Mouse (Mus musculus) heart, embryonic 15.5 days (tissue): ENCODE results near the gene Efr3b. TPM values are rescaled to one million over a fixed set of nuclear protein-coding genes. Genes with fewer than 3 reads are reported as not detected.
"Not testable (repeated sequence)": the region's sequence is repeated elsewhere in the genome, so short reads cannot be mapped to it uniquely, and the experiment has no call there.

Experiments used
- ATAC-seq: fragments of 200-750 bp; cut with Nextera tagmentation; replicated peaks from 2 replicates; pipeline ENCODE4 v1.8.0; 2017; ENCODE audit warnings: low read depth, moderate TSS enrichment; ENCODE audit not compliant: insufficient number of reproducible peaks, insufficient read depth, low FRiP score
- H3K27ac ChIP-seq: fragments of 300-500 bp; sonication (generic); 2 replicates; pipeline ENCODE4 v1.5.1; 2015; ENCODE audit warnings: mild to moderate bottlenecking, inconsistent platforms
- H3K27me3 ChIP-seq: fragments of 300-500 bp; sonication (generic); 2 replicates; pipeline ENCODE4 v1.6.1; 2015; ENCODE audit warnings: inconsistent platforms
- H3K36me3 ChIP-seq: fragments of 300-500 bp; sonication (generic); 2 replicates; pipeline ENCODE4 v1.6.1; 2015; ENCODE audit warnings: mild to moderate bottlenecking, inconsistent platforms
- H3K4me1 ChIP-seq: fragments of 300-500 bp; sonication (generic); replicated peaks from 2 replicates; pipeline ENCODE4 v1.6.1; 2015; ENCODE audit warnings: inconsistent platforms
- H3K4me2 ChIP-seq: fragments of 300-500 bp; sonication (generic); 2 replicates; pipeline ENCODE4 v1.6.1; 2015; ENCODE audit warnings: inconsistent platforms, mild to moderate bottlenecking, moderate library complexity
- H3K4me3 ChIP-seq: fragments of 300-500 bp; sonication (generic); 2 replicates; pipeline ENCODE4 v1.5.1; 2015; ENCODE audit warnings: mild to moderate bottlenecking, inconsistent platforms
- H3K9ac ChIP-seq: fragments of 300-500 bp; sonication (generic); 2 replicates; pipeline ENCODE4 v1.6.1; 2015; ENCODE audit warnings: mild to moderate bottlenecking, inconsistent platforms
- H3K9me3 ChIP-seq: fragments of 300-500 bp; sonication (generic); replicated peaks from 2 replicates; pipeline ENCODE4 v1.6.1; 2016; ENCODE audit warnings: inconsistent platforms
- WGBS: fragments of 180-500 bp; shearing (Covaris S2); methylation state at CpG from one replicate; pipeline ENCODE4 v1.1.7; 2015; ENCODE audit warnings: mixed read lengths; 5-methylcytosine and 5-hydroxymethylcytosine counted together
- polyA plus RNA-seq: library from polyadenylated mRNA; unstranded; fragments of >200 nt; fragmentation: Nextera tagmentation; extraction: Ambion mirVana; gene quantifications from 2 replicates; pipeline ENCODE4 v1.2.1, GENCODE M21; 2015

Gene Efr3b
- polyA plus RNA-seq, 1 experiment from 2014 or later: 5.1 TPM

- no peaks in the 10 kb centered on the region for H3K9me3 ChIP-seq
- no peak overlapping the region for H3K4me3 ChIP-seq
- H3K4me1 ChIP-seq: no peaks in the 10 kb centered on the region
- no peaks in the 10 kb centered on the region for H3K36me3 ChIP-seq
- no peak overlapping the region for H3K27ac ChIP-seq
- H3K27me3 ChIP-seq: peaks cover 3% of the 10 kb centered on the region; the same call in 1 of the 2 replicates
- no peak for ATAC-seq
- H3K4me2 ChIP-seq: no peak overlapping the region
- H3K9ac ChIP-seq: no peak overlapping the region
- WGBS: 60% methylated on average over 4 of the region's 4 CpGs
These were observed 94.2 kb downstream of the Efr3b start for GRCm38 (mm10) chr12:3944454-3945073.

GRCm38 (mm10) chr12:3942026-3942425 lies 96.7 kb downstream of the Efr3b start:
- 48% methylated on average over 11 of the region's 11 CpGs for WGBS
- H3K4me3 ChIP-seq: no peak overlapping the region
- H3K4me1 ChIP-seq: no peaks in the 10 kb centered on the region
- ATAC-seq: no peak
- H3K27me3 ChIP-seq: peaks cover 3% of the 10 kb centered on the region; the same call in 1 of the 2 replicates
- H3K36me3 ChIP-seq: no peaks in the 10 kb centered on the region
- H3K4me2 ChIP-seq: no peak overlapping the region
- H3K27ac ChIP-seq: no peak overlapping the region
- no peak overlapping the region for H3K9ac ChIP-seq
- H3K9me3 ChIP-seq: no peaks in the 10 kb centered on the region

- not testable (repeated sequence) for H3K4me1 ChIP-seq, H3K9me3 ChIP-seq, H3K27me3 ChIP-seq, H3K36me3 ChIP-seq, H3K4me3 ChIP-seq, H3K9ac ChIP-seq, H3K4me2 ChIP-seq, ATAC-seq, H3K27ac ChIP-seq
- 87% methylated on average over 38 of the region's 47 CpGs for WGBS
These were observed 108.4 kb downstream of the Efr3b start for GRCm38 (mm10) chr12:3930090-3930865.

- Histone ChIP-seq H3K36me3 (no peaks in the 10 kb centered on the region), H3K4me2 (no peak overlapping the region), H3K27me3 (no peaks in the 10 kb centered on the region), H3K27ac (no peak overlapping the region), H3K4me3 (no peak overlapping the region), H3K9me3 (no peaks in the 10 kb centered on the region), H3K4me1 (no peaks in the 10 kb centered on the region), H3K9ac (no peak overlapping the region)
- WGBS: 38% methylated on average over 3 of the region's 3 CpGs
- peak; percentile 50; the same call in 1 of the 2 replicates for ATAC-seq
These were observed 109.9 kb downstream of the Efr3b start for GRCm38 (mm10) chr12:3928841-3929240.

- 3% methylated on average over 1 of the region's 1 CpGs for WGBS
- ATAC-seq: no peak
- Histone ChIP-seq H3K4me1 (no peaks in the 10 kb centered on the region), H3K9ac (no peak overlapping the region), H3K27me3 (no peaks in the 10 kb centered on the region), H3K27ac (no peak overlapping the region), H3K36me3 (no peaks in the 10 kb centered on the region), H3K4me2 (no peak overlapping the region), H3K4me3 (no peak overlapping the region), H3K9me3 (no peaks in the 10 kb centered on the region)
These were observed 112.6 kb downstream of the Efr3b start for GRCm38 (mm10) chr12:3926127-3926526.

- no peaks in the 10 kb centered on the region for H3K9me3 ChIP-seq
- no peak overlapping the region for H3K9ac ChIP-seq
- H3K4me2 ChIP-seq: no peak overlapping the region
- H3K27me3 ChIP-seq: no peaks in the 10 kb centered on the region
- no peak for ATAC-seq
- H3K36me3 ChIP-seq: 0 out of 2 replicates have a peak, but pooled peaks cover 3% of the 10 kb centered on the region
- no peak overlapping the region for H3K27ac ChIP-seq
- no peak overlapping the region for H3K4me3 ChIP-seq
- H3K4me1 ChIP-seq: peaks cover 6% of the 10 kb centered on the region
- 86% methylated on average over 3 of the region's 3 CpGs for WGBS
These were observed 119.3 kb downstream of the Efr3b start for GRCm38 (mm10) chr12:3919423-3919822.

- Histone ChIP-seq H3K4me1 (peaks cover 6% of the 10 kb centered on the region), H3K27ac (no peak overlapping the region), H3K9me3 (no peaks in the 10 kb centered on the region), H3K36me3 (0 out of 2 replicates have a peak, but pooled peaks cover 3% of the 10 kb centered on the region), H3K9ac (no peak overlapping the region), H3K27me3 (no peaks in the 10 kb centered on the region), H3K4me2 (no peak overlapping the region), H3K4me3 (no peak overlapping the region)
- 63% methylated on average over 3 of the region's 3 CpGs for WGBS
- ATAC-seq: no peak
These were observed 120.1 kb downstream of the Efr3b start for GRCm38 (mm10) chr12:3918577-3918976.

GRCm38 (mm10) chr12:3917668-3918341 lies 120.9 kb downstream of the Efr3b start:
- H3K4me2 ChIP-seq: no peak overlapping the region
- 0 out of 2 replicates have a peak, but pooled peaks have one; percentile 38 for ATAC-seq

GRCm38 (mm10) chr12:3915852-3916251 lies 122.9 kb downstream of the Efr3b start:
- peaks cover 6% of the 10 kb centered on the region for H3K4me1 ChIP-seq
- no peak for ATAC-seq
- H3K9me3 ChIP-seq: no peaks in the 10 kb centered on the region
- 0 out of 2 replicates have a peak, but pooled peaks cover 3% of the 10 kb centered on the region for H3K36me3 ChIP-seq
- no peak overlapping the region for H3K27ac ChIP-seq
- 69% methylated on average over 3 of the region's 3 CpGs for WGBS
- no peak overlapping the region for H3K4me2 ChIP-seq
- no peaks in the 10 kb centered on the region for H3K27me3 ChIP-seq
- no peak overlapping the region for H3K9ac ChIP-seq
- H3K4me3 ChIP-seq: no peak overlapping the region

More at GRCm38 (mm10) chr12:3917668-3918341, 120.9 kb downstream of the Efr3b start:
- Histone ChIP-seq H3K27me3 (no peaks in the 10 kb centered on the region), H3K36me3 (0 out of 2 replicates have a peak, but pooled peaks cover 3% of the 10 kb centered on the region), H3K4me1 (peaks cover 6% of the 10 kb centered on the region), H3K9me3 (no peaks in the 10 kb centered on the region), H3K9ac (no peak overlapping the region), H3K4me3 (no peak overlapping the region), H3K27ac (no peak overlapping the region)
- 22% methylated on average over 14 of the region's 14 CpGs for WGBS
